Mouse (Mus musculus): Measurements from ENCODE around the gene Tnfrsf9.

DNA sequence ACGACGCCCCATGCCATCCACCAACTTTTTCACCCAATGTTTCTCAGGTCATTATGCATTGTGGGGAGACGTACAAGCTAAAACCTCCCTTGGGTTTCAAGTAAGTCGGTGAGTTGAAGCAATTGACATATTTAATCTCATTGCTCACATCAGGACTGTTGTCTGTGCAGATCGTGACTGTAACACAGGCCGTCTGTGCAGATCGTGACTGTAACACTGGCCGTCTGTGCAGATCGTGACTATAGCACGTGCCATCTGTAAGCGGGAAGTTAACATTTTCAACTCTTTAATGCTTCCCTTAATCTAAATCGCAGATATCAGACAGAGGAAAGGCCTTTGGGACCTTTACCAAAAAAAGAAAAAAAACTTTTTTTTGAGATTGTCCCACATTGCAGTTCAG, 619 bp upstream of the Tnfrsf9 start:
- TF ChIP-seq EP300 (IDR thresholded peaks at IDR 0.05) = no peak
- no peak for TF ChIP-seq CTCF (IDR thresholded peaks at IDR 0.05)
